Mouse (Mus musculus): ENCODE data around the gene Acyp1.

DNA sequence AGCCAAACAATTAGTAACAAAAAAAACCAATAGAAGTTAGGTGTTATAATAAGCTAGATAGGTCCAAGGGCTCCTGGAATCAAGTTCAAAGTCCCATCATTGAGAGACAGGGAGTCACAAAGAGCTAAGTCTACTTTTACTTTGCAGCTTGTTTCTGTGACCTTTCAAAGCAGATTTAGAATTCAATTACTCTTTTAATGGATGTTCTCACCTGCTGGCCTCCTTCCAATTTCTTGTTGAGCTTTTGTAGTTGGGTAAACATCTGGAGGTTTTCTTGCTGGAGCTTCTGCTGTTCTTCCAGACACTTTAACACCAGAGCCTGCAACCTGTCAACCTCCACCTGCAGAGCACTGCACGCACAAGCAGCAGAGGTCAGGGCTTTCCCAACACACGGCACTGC, 15.0 kb upstream of the Acyp1 start:
- no peak for TF ChIP-seq POLR2A (IDR thresholded peaks at IDR 0.05; ENCODE audit: low read depth, low read length)
- no peak for TF ChIP-seq CTCF (IDR thresholded peaks at IDR 0.05; ENCODE audit: extremely low read depth, insufficient read depth, insufficient read length, insufficient replicate concordance)

Data from spleen, adult 2 months (tissue).